Mouse (Mus musculus) stomach, postnatal 0 days (tissue): ENCODE measurements around the gene Plppr3. TPM values are rescaled to one million over a fixed set of nuclear protein-coding genes. Genes with fewer than 3 reads are reported as not detected.

Experiments used
- ATAC-seq: fragments of 200-750 bp; cut with Nextera tagmentation; 2 replicates; pipeline ENCODE4 v1.8.0; 2017; ENCODE audit not compliant: low FRiP score, low TSS enrichment
- DNase-seq: peaks from one replicate; pipeline ENCODE4 v3.0.0-alpha.2; 2016; ENCODE audit warnings: low spot score
- H3K27ac ChIP-seq: fragments of 300-500 bp; sonication (generic); replicated peaks from 2 replicates; pipeline ENCODE4 v1.5.1; 2014; ENCODE audit warnings: mild to moderate bottlenecking, control low read depth
- H3K27me3 ChIP-seq: fragments of 300-500 bp; sonication (generic); 2 replicates; pipeline ENCODE4 v1.6.1; 2014; ENCODE audit warnings: low read length; ENCODE audit not compliant: control insufficient read depth, insufficient read depth
- H3K36me3 ChIP-seq: fragments of 300-500 bp; sonication (generic); 2 replicates; pipeline ENCODE4 v1.6.1; 2014; ENCODE audit warnings: low read length, mixed read lengths; ENCODE audit not compliant: control insufficient read depth, insufficient read depth
- H3K4me1 ChIP-seq: fragments of 300-500 bp; sonication (generic); replicated peaks from 2 replicates; pipeline ENCODE4 v1.6.1; 2014; ENCODE audit warnings: antibody characterized with exemption; ENCODE audit not compliant: control insufficient read depth, insufficient read depth
- H3K4me2 ChIP-seq: fragments of 300-500 bp; sonication (generic); replicated peaks from 2 replicates; pipeline ENCODE4 v1.6.1; 2014; ENCODE audit warnings: low read depth, mild to moderate bottlenecking, control low read depth, moderate library complexity
- H3K4me3 ChIP-seq: fragments of 300-500 bp; sonication (generic); 2 replicates; pipeline ENCODE4 v1.5.1; 2014; ENCODE audit warnings: low read depth, low read length, control low read depth
- H3K9ac ChIP-seq: fragments of 300-500 bp; sonication (generic); 2 replicates; pipeline ENCODE4 v1.6.1; 2014; ENCODE audit warnings: mild to moderate bottlenecking, low read length, control low read depth, mixed read lengths
- H3K9me3 ChIP-seq: fragments of 300-500 bp; sonication (generic); 2 replicates; pipeline ENCODE4 v1.6.1; 2016; ENCODE audit warnings: low read length; ENCODE audit not compliant: control insufficient read depth
- CTCF ChIP-seq: IDR thresholded peaks from 2 replicates; pipeline ENCODE4 v1.5.1; 2016; ENCODE audit warnings: antibody characterized with exemption, low read depth, mild to moderate bottlenecking, moderate library complexity
- EP300 ChIP-seq: optimal IDR thresholded peaks from 2 replicates; pipeline ENCODE3; 2016; ENCODE audit warnings: antibody characterized with exemption
- WGBS: fragments of 180-500 bp; shearing (Covaris S2); extraction: QIAGEN DNeasy Blood & Tissue Kit; methylation state at CpG from one replicate; pipeline ENCODE4 v1.1.7; 2014; 5-methylcytosine and 5-hydroxymethylcytosine counted together
- polyA plus RNA-seq: library from polyadenylated mRNA; unstranded; fragments of >200 nt; fragmentation: Nextera tagmentation; extraction: Ambion mirVana; gene quantifications from 2 replicates; pipeline ENCODE4 v1.2.1, GENCODE M21; 2015

Gene Plppr3
- polyA plus RNA-seq, 1 experiment from 2014 or later = 5.5 TPM

- no peak for ATAC-seq
- Histone ChIP-seq H3K27ac (peak overlapping the region; percentile 78), H3K27me3 (no peaks in the 10 kb centered on the region), H3K4me2 (peak overlapping the region; percentile 92), H3K9ac (peak overlapping the region; percentile 99; the same call in 1 of the 2 replicates), H3K4me1 (peaks cover 23% of the 10 kb centered on the region), H3K9me3 (no peaks in the 10 kb centered on the region), H3K36me3 (peaks cover 37% of the 10 kb centered on the region), H3K4me3 (peak overlapping the region; percentile 94)
- WGBS = 6% methylated on average over 4 of the region's 4 CpGs
- no peak for TF ChIP-seq EP300
- TF ChIP-seq CTCF = no peak
- peak; percentile 87 for DNase-seq
These were observed 17.0 kb downstream of the Plppr3 start for GRCm38 (mm10) chr10:79857452-79857811.

GRCm38 (mm10) chr10:79856704-79857451, 17.6 kb downstream of the Plppr3 start:
- Histone ChIP-seq H3K4me3 (peak overlapping the region; percentile 94), H3K9me3 (no peaks in the 10 kb centered on the region), H3K4me2 (peak overlapping the region; percentile 92), H3K9ac (peak overlapping the region; percentile 99), H3K4me1 (peaks cover 28% of the 10 kb centered on the region), H3K27ac (peak overlapping the region; percentile 78), H3K36me3 (peaks cover 31% of the 10 kb centered on the region), H3K27me3 (no peaks in the 10 kb centered on the region)
- WGBS = 14% methylated on average over 7 of the region's 7 CpGs
- DNase-seq (peak; percentile 24), ATAC-seq (no peak)
- no peak for TF ChIP-seq EP300
- TF ChIP-seq CTCF = no peak

- no peak for ATAC-seq
- H3K9ac ChIP-seq = peak overlapping the region; percentile 99
- H3K27me3 ChIP-seq = no peaks in the 10 kb centered on the region
- peaks cover 32% of the 10 kb centered on the region for H3K4me1 ChIP-seq
- H3K4me3 ChIP-seq = peak overlapping the region; percentile 94
- no peak for DNase-seq
- no peaks in the 10 kb centered on the region for H3K9me3 ChIP-seq
- TF ChIP-seq CTCF = no peak
- peak overlapping the region; percentile 92 for H3K4me2 ChIP-seq
- peaks cover 26% of the 10 kb centered on the region for H3K36me3 ChIP-seq
- WGBS = 8% methylated on average over 6 of the region's 6 CpGs
- peak overlapping the region; percentile 100 for H3K27ac ChIP-seq
These were observed 18.2 kb downstream of the Plppr3 start for GRCm38 (mm10) chr10:79856280-79856679.

DNA sequence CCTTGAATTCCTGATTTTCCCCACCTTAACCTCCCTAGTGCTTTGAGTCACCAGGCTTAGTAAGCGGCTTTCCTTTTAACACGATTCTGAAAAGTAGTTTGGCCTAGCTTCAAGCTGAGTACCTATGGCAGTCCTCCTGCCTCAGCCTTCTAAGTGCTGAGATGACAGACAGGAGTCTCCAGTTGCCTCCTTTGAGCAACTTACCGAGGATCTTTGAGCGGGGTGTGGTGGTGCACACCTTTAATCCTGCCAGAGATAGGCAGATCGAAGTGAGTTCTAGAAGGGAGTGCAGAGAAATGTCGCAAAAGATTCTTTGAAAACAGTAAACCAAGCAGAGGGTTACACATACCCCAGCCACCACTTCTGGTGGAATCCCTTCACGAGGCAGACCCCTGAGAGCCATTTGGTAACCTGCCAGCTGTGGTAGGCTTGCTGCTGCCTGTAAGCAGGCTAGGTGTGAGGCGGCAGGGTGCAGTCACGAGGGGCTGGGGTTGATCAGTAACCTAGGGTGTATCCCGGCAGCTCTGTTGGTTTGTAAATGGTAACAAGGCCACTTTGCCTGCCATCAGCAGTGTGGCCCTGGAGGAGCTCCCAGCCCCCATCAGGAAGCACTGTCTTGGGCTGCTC, 18.8 kb downstream of the Plppr3 start:
- H3K9me3 ChIP-seq = no peaks in the 10 kb centered on the region
- peak; percentile 18; the same call in 1 of the 2 replicates for ATAC-seq

DNA sequence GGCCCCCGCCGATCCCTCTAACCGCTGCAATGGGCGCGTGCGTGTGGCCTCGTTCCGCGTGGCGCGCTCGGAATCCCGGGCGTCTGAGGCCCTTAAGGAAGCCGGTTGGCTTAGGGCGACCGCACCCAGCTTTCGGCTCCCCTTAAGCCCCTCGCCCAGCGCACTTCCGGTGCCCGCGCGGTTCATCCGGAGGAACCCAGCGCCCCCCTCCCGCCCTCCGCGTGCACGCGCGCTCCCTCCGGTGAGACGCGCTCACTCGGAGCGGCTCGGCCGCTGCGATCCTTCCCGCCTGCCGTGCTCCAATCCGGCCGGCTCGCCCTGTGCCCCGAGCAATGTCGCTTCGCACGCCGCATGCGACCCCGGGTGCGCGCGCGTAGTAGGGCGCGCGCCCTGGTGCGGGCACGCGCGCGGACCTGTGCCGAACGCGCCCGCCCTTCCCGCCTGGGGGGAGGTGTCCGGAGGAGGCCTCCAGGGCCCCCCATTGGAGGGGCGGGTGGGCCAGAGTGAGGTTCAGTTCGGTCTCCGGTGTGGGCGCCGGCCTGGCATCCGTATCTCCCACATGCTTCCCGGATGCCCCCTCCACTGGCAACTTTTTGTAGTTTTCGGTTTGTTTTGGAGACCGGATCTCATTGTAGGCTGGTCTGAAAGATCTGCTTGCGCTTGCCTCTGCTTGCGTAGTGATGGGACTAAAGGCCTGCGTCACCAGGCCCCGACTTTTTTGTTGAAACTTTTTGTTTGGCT, 19.5 kb downstream of the Plppr3 start:
- Histone ChIP-seq H3K9me3 (no peaks in the 10 kb centered on the region), H3K4me1 (peaks cover 32% of the 10 kb centered on the region), H3K27me3 (no peaks in the 10 kb centered on the region), H3K36me3 (peaks cover 13% of the 10 kb centered on the region), H3K9ac (peak overlapping the region; percentile 99), H3K4me2 (peak overlapping the region; percentile 92), H3K4me3 (peak overlapping the region; percentile 94), H3K27ac (peak overlapping the region; percentile 100)
- ATAC-seq (peak; percentile 4), DNase-seq (peak; percentile 72)
- TF ChIP-seq EP300 (no peak), CTCF (peak; percentile 27; the same call in 1 of the 2 replicates)
- WGBS = under 1% methylated on average over 74 of the region's 83 CpGs

More for the DNA sequence above, 18.8 kb downstream of the Plppr3 start:
- no peak for TF ChIP-seq EP300
- Histone ChIP-seq H3K9ac (peak overlapping the region; percentile 99), H3K4me1 (peaks cover 32% of the 10 kb centered on the region), H3K4me2 (peak overlapping the region; percentile 92), H3K36me3 (peaks cover 20% of the 10 kb centered on the region), H3K27me3 (no peaks in the 10 kb centered on the region), H3K27ac (peak overlapping the region; percentile 100), H3K4me3 (peak overlapping the region; percentile 94)
- WGBS = under 1% methylated on average over 10 of the region's 10 CpGs
- DNase-seq = peak; percentile 88
